Mouse (Mus musculus): ENCODE data around the gene Hoxa6.

Hoxa6 gene

GRCm38 (mm10) chr6:52228475-52229465 is 20.2 kb upstream of the Hoxa6 start:
- intact Hi-C loops (cut with DNase I), result loop anchor here (5.0 to 10.0 kb wide), 2 partner anchors 844 to 1041 kb away; no protein-coding TSS in a partner anchor

- intact Hi-C loops (cut with DNase I), result loop anchor here (5.0 to 10.0 kb wide), 2 partner anchors 843 to 1040 kb away; no protein-coding TSS in a partner anchor
Measured at GRCm38 (mm10) chr6:52227470-52228222, 19.1 kb upstream of the Hoxa6 start.

GRCm38 (mm10) chr6:52226569-52227257 is 18.2 kb upstream of the Hoxa6 start:
- intact Hi-C loops (cut with DNase I), result loop anchor here (5.0 to 10.0 kb wide), 2 partner anchors 842 to 1039 kb away; no protein-coding TSS in a partner anchor

GRCm38 (mm10) chr6:52225612-52226568 is 17.4 kb upstream of the Hoxa6 start:
- intact Hi-C loops (cut with DNase I), result loop anchor here (5.0 to 10.0 kb wide), 2 partner anchors 841 to 1039 kb away; no protein-coding TSS in a partner anchor

GRCm38 (mm10) chr6:52224895-52225611 is 16.5 kb upstream of the Hoxa6 start:
- intact Hi-C loops (cut with DNase I), result loop anchor here (5.0 to 10.0 kb wide), 3 partner anchors 638 to 1038 kb away; no protein-coding TSS in a partner anchor

- intact Hi-C loops (cut with DNase I), result loop anchor here (5.0 to 10.0 kb wide), 2 partner anchors 637 to 839 kb away; no protein-coding TSS in a partner anchor
Measured at GRCm38 (mm10) chr6:52223939-52224760, 15.6 kb upstream of the Hoxa6 start.

GRCm38 (mm10) chr6:52222729-52223128 is 14.2 kb upstream of the Hoxa6 start:
- intact Hi-C loops (cut with DNase I), result loop anchor here (5.0 to 10.0 kb wide), 2 partner anchors 635 to 838 kb away; no protein-coding TSS in a partner anchor

GRCm38 (mm10) chr6:52221993-52222685 is 13.6 kb upstream of the Hoxa6 start:
- intact Hi-C loops (cut with DNase I), result loop anchor here (5.0 to 10.0 kb wide), 2 partner anchors 635 to 837 kb away; no protein-coding TSS in a partner anchor

GRCm38 (mm10) chr6:52221337-52221992 is 12.9 kb upstream of the Hoxa6 start, which contains the start of gene Hoxa7:
Hoxa7 (minus strand) TSS chr6:52221854.
- intact Hi-C loops (cut with DNase I), result loop anchor here (5.0 to 10.0 kb wide), 2 partner anchors 634 to 837 kb away; no protein-coding TSS in a partner anchor

GRCm38 (mm10) chr6:52220865-52221310 is 12.4 kb upstream of the Hoxa6 start:
- intact Hi-C loops (cut with DNase I), result loop anchor here (5.0 to 10.0 kb wide), 2 partner anchors 634 to 836 kb away; no protein-coding TSS in a partner anchor

- intact Hi-C loops (cut with DNase I), result loop anchor here (5.0 to 10.0 kb wide), 2 partner anchors 633 to 835 kb away; no protein-coding TSS in a partner anchor
Measured at GRCm38 (mm10) chr6:52220003-52220864, 11.7 kb upstream of the Hoxa6 start.

- intact Hi-C loops (cut with DNase I), result no loop called here
Measured at GRCm38 (mm10) chr6:52219234-52219942, 10.9 kb upstream of the Hoxa6 start.

- intact Hi-C loops (cut with DNase I), result no loop called here
Measured at GRCm38 (mm10) chr6:52218643-52219215, 10.2 kb upstream of the Hoxa6 start.

- intact Hi-C loops (cut with DNase I), result no loop called here
Measured at GRCm38 (mm10) chr6:52217895-52218642, 9.5 kb upstream of the Hoxa6 start.
